Mouse (Mus musculus) olfactory bulb, adult 2 months (tissue): ENCODE data around the gene Nepn. TPM values are rescaled to one million over a fixed set of nuclear protein-coding genes. Genes with fewer than 3 reads are reported as not detected.
"Not testable (repeated sequence)": the region's sequence is repeated elsewhere in the genome, so short reads cannot be mapped to it uniquely, and the experiment has no call there.

Source experiments
- H3K27ac ChIP-seq: fragments of 200-500 bp; 2 replicates; pipeline ENCODE4 v1.5.1; 2012; ENCODE audit warnings: low read depth, low read length; ENCODE audit not compliant: insufficient read depth
- H3K4me1 ChIP-seq: fragments of 200-500 bp; 2 replicates; pipeline ENCODE4 v1.6.1; 2012; ENCODE audit warnings: low read length; ENCODE audit not compliant: control insufficient read depth, insufficient read depth
- H3K4me3 ChIP-seq: fragments of 200-500 bp; 2 replicates; pipeline ENCODE4 v1.5.1; 2012; ENCODE audit warnings: mild to moderate bottlenecking, low read depth, low read length, moderate library complexity; ENCODE audit not compliant: insufficient read depth
- CTCF ChIP-seq: fragments of 200-500 bp; IDR thresholded peaks from 2 replicates; pipeline ENCODE4 v1.5.1; 2012; ENCODE audit warnings: low read depth, mild to moderate bottlenecking, low read length, moderate library complexity; ENCODE audit not compliant: insufficient read depth
- POLR2A ChIP-seq: fragments of 200-500 bp; IDR thresholded peaks from 2 replicates; pipeline ENCODE4 v1.6.1; 2012; ENCODE audit warnings: mild to moderate bottlenecking, low read depth, low read length, moderate library complexity; ENCODE audit not compliant: insufficient read depth
- WGBS: fragments of 180-500 bp; shearing (Covaris S2); methylation state at CpG from one replicate; pipeline ENCODE4 v1.1.7; 2018; 5-methylcytosine and 5-hydroxymethylcytosine counted together
- polyA plus RNA-seq: library from polyadenylated mRNA; stranded (reverse); fragments of >200 nt; gene quantifications from 2 replicates; pipeline ENCODE4 v1.2.4, GENCODE M21; 2012; ENCODE audit warnings: low replicate concordance; ENCODE audit not compliant: missing spikeins, insufficient read depth, insufficient read length

Gene Nepn
- polyA plus RNA-seq = not detected in 2 replicates

DNA sequence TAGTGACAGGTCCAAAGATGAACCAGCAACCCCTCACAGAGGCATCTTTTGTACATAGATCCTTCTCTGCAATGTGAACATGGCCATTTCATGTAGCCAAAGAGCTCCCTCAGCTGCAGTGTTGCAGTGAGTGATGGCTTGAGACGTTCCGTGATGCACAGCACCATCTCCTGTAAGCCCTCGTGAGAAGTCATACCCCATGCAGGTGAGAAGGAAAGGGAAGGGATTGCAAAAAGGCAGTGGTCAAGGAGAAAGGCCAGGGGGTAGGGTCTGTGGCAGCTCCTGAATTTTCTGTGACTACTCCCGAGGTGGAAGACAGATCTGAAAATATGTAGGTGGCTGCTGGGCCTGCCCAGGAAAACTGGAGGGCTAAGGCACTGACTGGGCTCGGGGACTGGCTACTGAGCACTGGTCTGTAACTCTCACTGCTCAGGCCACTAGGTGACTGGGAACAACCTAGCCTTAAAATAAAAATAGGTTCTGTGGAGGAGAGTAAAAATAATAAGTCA is at the start of gene Nepn:
TSS of gene Nepn (plus strand) at position 51 of the 509 bp plus-strand sequence.
- TF ChIP-seq CTCF = no peak
- no peak for TF ChIP-seq POLR2A
- Histone ChIP-seq H3K27ac (no peak within 1 kb of the TSS), H3K4me1 (no peaks in the 10 kb centered on the region), H3K4me3 (no peak within 1 kb of the TSS)
- WGBS = 84% methylated on average over 5 of the region's 5 CpGs

DNA sequence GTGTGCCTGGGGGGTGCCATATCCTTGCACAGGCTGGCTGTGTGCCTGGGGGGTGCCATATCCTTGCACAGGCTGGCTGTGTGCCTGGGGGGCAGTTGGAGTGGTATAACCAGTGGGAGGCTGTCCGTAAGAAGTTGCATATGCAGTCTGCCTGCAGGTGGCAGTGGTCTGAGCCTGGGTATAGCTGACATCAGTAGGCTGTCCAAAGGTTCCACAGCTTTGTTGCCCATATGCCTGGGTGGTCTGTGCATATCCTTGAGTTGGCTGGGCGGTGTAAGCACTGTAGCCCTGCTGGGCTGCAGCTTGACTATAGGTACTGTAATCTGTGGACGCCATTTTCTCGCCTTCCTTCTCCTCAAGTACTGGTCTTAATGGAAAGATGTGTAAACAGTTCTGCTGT is 45.4 kb upstream of the Nepn start:
- H3K4me3 ChIP-seq, H3K4me1 ChIP-seq, H3K27ac ChIP-seq: not testable (repeated sequence)
- WGBS = 94% methylated on average over 4 of the region's 4 CpGs

DNA sequence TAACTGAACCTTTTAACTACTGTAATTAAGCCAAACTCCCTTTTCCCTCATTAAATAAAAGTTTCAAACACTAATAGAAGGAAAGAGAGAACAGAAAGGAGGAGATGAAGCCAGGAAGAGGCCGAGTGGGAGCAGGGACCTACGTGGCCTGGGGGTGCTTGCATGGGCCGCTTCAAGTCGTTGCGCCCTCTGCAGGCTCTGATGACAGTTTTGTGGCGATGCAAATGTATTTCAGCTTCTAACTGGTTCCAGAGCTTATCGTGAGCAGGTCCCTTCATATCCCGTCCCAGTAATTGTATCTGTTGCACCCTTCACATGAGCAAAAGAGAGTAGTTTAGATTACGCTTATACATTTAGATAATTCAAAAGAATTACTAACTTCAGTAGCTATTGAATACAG is 35.6 kb upstream of the Nepn start:
- Histone ChIP-seq H3K4me1 (no peaks in the 10 kb centered on the region), H3K27ac (no peak overlapping the region), H3K4me3 (no peak overlapping the region)
- WGBS = 64% methylated on average over 9 of the region's 9 CpGs
- no peak for TF ChIP-seq POLR2A

DNA sequence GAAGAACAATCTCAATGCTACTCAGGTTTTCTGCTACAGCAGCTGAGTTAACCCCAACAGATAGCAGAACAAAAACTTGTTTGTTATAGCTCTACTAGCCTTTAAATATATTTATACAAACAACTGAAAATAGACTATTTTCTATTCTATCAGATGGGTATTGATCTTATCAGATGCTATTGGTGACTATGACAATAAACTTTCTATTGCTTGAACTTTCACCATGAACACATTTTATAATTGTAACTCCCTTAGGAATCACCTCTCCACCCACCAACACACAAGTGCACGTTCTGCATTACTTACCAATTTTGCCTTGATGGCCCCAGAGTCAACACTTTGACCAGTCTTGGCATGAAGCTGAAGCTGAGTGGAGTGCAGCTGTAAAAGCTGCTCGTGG is 30.3 kb upstream of the Nepn start, which contains the start of gene Gm26741:
TSS of gene Gm26741 (plus strand) at position 301 of the 400 bp plus-strand sequence.
- H3K4me3 ChIP-seq = no peak within 1 kb of the TSS
- 76% methylated on average over 2 of the region's 2 CpGs for WGBS
- TF ChIP-seq POLR2A (no peak), CTCF (no peak)
- no peak within 1 kb of the TSS for H3K27ac ChIP-seq
- no peaks in the 10 kb centered on the region for H3K4me1 ChIP-seq

DNA sequence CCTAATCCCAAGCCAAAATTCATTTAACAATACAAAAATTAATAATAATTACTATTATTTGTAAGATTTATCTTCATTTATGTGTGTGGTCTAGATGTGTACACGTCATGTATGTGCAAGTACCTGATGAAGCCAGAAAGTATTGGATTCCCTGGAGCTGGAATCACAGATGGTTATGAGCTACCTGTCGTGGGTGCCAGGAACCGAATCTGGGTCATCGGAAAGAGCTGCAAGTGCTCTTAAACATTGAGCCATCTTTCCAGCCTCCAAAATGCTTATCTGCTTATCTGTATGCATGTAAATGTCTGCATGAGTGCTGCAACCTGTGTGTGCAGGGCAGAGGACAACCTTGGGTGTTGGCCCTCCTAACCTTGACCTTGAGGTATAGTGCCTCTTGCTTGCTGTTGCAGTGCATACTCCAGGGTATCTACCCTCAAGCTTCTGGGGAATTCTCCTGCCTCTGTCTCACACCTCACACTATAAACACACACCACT is 28.5 kb upstream of the Nepn start:
- no peak overlapping the region for H3K27ac ChIP-seq
- no peak overlapping the region for H3K4me3 ChIP-seq
- no peak for TF ChIP-seq CTCF
- TF ChIP-seq POLR2A = no peak
- H3K4me1 ChIP-seq = no peaks in the 10 kb centered on the region
- WGBS = 97% methylated on average over 4 of the region's 4 CpGs

DNA sequence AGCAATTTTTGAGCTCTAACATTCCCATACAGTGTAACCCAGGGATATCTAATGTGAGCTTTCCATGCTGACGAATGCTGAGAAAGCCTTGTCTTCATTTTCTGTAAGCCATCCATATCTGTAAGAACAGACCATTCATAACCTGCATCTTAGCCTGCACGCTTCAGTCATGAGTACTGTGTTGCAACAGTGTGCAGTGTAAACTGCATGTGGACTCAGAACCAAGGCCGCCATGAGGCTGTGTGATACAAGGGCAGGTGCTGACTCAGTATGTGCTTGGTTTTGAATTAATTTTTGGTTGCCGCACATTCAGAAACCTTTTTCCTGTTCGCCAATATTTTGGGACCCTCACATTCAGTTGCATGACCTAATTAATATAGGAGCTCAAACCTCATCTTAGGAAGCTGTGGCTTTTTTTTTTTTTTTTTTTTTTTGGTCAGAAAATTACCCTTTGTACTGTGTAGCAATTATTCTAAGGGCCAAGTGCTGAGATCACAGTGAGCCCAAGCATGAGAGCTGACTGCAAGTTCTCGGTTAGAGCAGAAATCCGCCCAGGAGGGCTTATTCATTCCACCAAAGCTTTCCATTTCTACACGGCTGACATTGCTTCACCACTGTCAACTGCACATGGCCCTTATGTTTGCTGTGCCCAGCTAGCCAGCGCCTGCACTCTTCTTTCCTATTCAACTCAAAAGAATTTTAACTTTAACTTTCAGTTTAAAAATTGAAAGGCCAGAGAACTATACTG is 27.7 kb upstream of the Nepn start:
- TF ChIP-seq CTCF (no peak), POLR2A (no peak)
- H3K4me3 ChIP-seq = no peak overlapping the region
- WGBS = 78% methylated on average over 9 of the region's 9 CpGs
- H3K4me1 ChIP-seq = no peaks in the 10 kb centered on the region
- H3K27ac ChIP-seq = no peak overlapping the region

DNA sequence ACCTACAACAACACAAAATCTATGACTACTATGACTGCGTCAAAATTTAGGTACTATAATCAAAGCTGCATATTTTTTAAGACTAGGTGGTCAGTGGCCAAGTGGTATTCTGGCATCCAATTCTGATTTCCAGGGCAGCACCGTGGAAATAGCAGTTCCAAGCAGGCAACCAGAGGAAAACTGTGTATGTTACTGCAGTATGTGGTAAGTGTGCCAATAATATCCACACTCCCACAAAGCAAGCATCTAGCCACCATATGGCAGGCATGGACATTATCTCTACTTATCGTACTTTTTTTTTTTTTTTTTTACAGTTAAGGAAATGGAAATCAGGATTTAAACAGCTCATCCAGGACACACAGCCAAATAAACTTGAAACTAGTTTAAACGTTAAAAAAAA is 20.4 kb upstream of the Nepn start:
- Histone ChIP-seq H3K4me1 (no peaks in the 10 kb centered on the region), H3K4me3 (no peak overlapping the region), H3K27ac (no peak overlapping the region)
- 89% methylated on average over 4 of the region's 4 CpGs for WGBS
- TF ChIP-seq CTCF (no peak), POLR2A (no peak)

DNA sequence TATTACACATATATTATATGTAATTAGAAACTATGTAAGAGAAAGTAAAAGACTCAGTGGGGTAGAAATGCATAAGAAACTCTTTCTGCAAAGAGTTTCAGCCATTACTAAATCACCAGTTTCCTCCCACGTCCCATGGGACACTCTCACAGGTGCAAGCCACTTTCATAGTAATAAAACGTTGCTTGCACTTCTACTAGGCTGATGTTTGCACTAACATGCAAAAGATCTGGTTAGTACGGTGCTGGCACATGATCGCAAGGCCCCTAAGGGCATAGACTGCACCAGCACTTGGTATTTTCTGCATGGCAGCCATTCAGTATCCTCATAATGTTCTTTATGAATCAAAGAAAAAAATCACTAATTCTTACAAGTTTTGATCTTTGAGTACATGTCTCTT is 14.9 kb upstream of the Nepn start:
- H3K4me3 ChIP-seq = no peak overlapping the region
- 84% methylated on average over 4 of the region's 4 CpGs for WGBS
- no peak overlapping the region for H3K27ac ChIP-seq
- TF ChIP-seq CTCF (no peak), POLR2A (no peak)
- H3K4me1 ChIP-seq = no peaks in the 10 kb centered on the region

DNA sequence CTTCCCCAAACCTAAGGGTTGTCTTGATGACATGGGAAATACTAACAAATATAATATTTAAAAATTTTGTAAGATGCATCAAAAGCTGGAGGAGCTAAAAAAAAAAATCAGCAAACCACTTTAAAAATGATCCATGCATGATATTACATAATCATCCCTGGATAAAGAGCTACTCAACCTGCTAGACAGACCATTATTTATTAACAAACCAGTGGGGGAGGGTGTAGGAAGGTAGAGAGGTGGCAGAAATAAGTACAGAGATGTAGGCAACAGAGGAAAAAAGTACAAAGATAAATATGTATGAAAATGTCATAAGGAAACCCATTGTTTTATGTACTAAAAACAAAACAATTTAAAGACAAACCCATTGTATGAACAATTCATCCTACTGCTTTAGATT is 14.1 kb upstream of the Nepn start:
- TF ChIP-seq POLR2A (no peak), CTCF (no peak)
- Histone ChIP-seq H3K27ac (no peak overlapping the region), H3K4me3 (no peak overlapping the region), H3K4me1 (no peaks in the 10 kb centered on the region)

DNA sequence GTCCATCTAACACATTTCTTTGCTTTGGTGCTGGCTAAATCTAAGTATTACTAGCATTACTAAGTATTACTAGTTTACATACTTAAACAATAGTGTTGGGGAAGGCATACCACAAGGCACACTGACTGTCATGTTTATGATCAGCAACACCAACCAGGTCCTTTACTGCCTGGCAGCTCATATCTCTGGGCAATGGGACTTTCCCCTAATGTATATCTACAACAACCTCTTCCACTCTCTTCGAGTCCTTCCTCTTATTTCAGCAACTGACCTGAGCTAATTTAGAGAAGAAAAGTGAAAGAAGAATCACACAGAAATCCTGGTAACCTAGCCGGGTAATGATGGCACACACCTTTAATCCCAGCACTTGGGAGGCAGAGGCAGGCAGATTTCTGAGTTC is 12.3 kb upstream of the Nepn start:
- TF ChIP-seq POLR2A (no peak), CTCF (no peak)
- no peaks in the 10 kb centered on the region for H3K4me1 ChIP-seq
- H3K27ac ChIP-seq = no peak overlapping the region
- 92% methylated on average over 2 of the region's 2 CpGs for WGBS
- H3K4me3 ChIP-seq = no peak overlapping the region
